Mouse (Mus musculus) forebrain, embryonic 10.5 days (tissue): ENCODE results near the gene Cldn4. TPM values are rescaled to one million over a fixed set of nuclear protein-coding genes. Genes with fewer than 3 reads are reported as not detected.

Source experiments
- DNase-seq: peaks from one replicate; pipeline ENCODE4 v3.0.0-alpha.2; 2017; ENCODE audit warnings: low spot score; ENCODE audit errors: extremely low spot score
- H3K27ac ChIP-seq: fragments of 300-500 bp; sonication (generic); 2 replicates; pipeline ENCODE4 v1.5.1; 2016; ENCODE audit warnings: mild to moderate bottlenecking
- H3K27me3 ChIP-seq: fragments of 300-500 bp; sonication (generic); 2 replicates; pipeline ENCODE4 v1.6.1; 2016; ENCODE audit warnings: mild to moderate bottlenecking; ENCODE audit not compliant: poor library complexity, severe bottlenecking
- H3K36me3 ChIP-seq: fragments of 300-500 bp; sonication (generic); replicated peaks from 2 replicates; pipeline ENCODE4 v1.6.1; 2016; ENCODE audit warnings: mild to moderate bottlenecking, moderate library complexity
- H3K4me1 ChIP-seq: fragments of 300-500 bp; sonication (generic); 2 replicates; pipeline ENCODE4 v1.6.1; 2016
- H3K4me3 ChIP-seq: fragments of 300-500 bp; sonication (generic); 2 replicates; pipeline ENCODE4 v1.5.1; 2016; ENCODE audit warnings: mild to moderate bottlenecking, moderate library complexity
- H3K9me3 ChIP-seq: fragments of 300-500 bp; sonication (generic); 2 replicates; pipeline ENCODE4 v1.6.1; 2016; ENCODE audit warnings: mild to moderate bottlenecking, moderate library complexity
- WGBS: fragments of 180-500 bp; shearing (Covaris S2); methylation state at CpG from one replicate; pipeline ENCODE4 v1.1.7; 2016; 5-methylcytosine and 5-hydroxymethylcytosine counted together
- polyA plus RNA-seq: library from polyadenylated mRNA; unstranded; fragments of >200 nt; fragmentation: Nextera tagmentation; extraction: Ambion mirVana; gene quantifications from 2 replicates; pipeline ENCODE4 v1.2.1, GENCODE M21; 2016

Cldn4 gene
- 6.2 and 6.3 TPM in 2 replicates for polyA plus RNA-seq

- Histone ChIP-seq H3K4me1 (peaks cover 36% of the 10 kb centered on the region), H3K9me3 (no peaks in the 10 kb centered on the region), H3K27ac (peak within 1 kb of the TSS; percentile 15; the same call in 1 of the 2 replicates), H3K36me3 (no peaks in the 10 kb centered on the region), H3K27me3 (peaks cover 50% of the 10 kb centered on the region), H3K4me3 (peak within 1 kb of the TSS; percentile 37)
- no peak for DNase-seq
- WGBS: 7% methylated on average over 11 of the region's 11 CpGs
Measured at GRCm38 (mm10) chr5:134946857-134947255, at the start of gene Cldn4. Gene Cldn4 (minus strand): TSS chr5:134946934.

GRCm38 (mm10) chr5:134992566-134992965 lies 45.8 kb upstream of the Cldn4 start:
- DNase-seq: no peak
- Histone ChIP-seq H3K27ac (no peak overlapping the region), H3K4me1 (peaks cover 8% of the 10 kb centered on the region; the same call in 1 of the 2 replicates), H3K36me3 (no peaks in the 10 kb centered on the region), H3K4me3 (no peak overlapping the region), H3K9me3 (no peaks in the 10 kb centered on the region), H3K27me3 (peaks cover 34% of the 10 kb centered on the region)
- 92% methylated on average over 5 of the region's 5 CpGs for WGBS

- H3K4me3 ChIP-seq: no peak overlapping the region
- no peak for DNase-seq
- WGBS: 64% methylated on average over 6 of the region's 6 CpGs
- peaks cover 62% of the 10 kb centered on the region for H3K27me3 ChIP-seq
- peaks cover 36% of the 10 kb centered on the region for H3K4me1 ChIP-seq
- no peaks in the 10 kb centered on the region for H3K36me3 ChIP-seq
- H3K9me3 ChIP-seq: no peaks in the 10 kb centered on the region
- H3K27ac ChIP-seq: no peak overlapping the region
Measured at GRCm38 (mm10) chr5:134989741-134990140, 43.0 kb upstream of the Cldn4 start.

DNA sequence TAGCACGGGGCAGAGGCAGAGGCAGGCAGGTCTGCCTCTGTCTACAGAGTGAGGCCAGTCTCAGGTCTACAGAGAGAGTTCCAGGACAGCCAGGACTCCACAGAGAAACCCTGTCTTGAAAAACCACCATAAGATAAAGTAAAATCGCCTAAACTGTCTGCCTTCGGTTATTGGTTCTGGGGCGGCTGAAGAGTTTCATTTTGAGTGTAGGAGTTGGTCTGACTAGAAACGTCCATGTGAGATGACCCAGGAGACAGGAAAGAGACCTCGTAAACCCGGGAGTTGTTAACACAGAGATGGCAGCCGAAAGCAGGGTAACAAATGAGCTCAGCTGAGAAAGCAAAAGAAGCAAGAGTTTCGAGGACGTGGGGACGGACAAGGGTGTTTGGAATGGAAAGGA lies 42.4 kb upstream of the Cldn4 start:
- Histone ChIP-seq H3K9me3 (no peaks in the 10 kb centered on the region), H3K27me3 (peaks cover 68% of the 10 kb centered on the region), H3K4me3 (no peak overlapping the region), H3K4me1 (peaks cover 42% of the 10 kb centered on the region), H3K36me3 (no peaks in the 10 kb centered on the region), H3K27ac (no peak overlapping the region)
- WGBS: 81% methylated on average over 11 of the region's 11 CpGs
- DNase-seq: no peak

DNA sequence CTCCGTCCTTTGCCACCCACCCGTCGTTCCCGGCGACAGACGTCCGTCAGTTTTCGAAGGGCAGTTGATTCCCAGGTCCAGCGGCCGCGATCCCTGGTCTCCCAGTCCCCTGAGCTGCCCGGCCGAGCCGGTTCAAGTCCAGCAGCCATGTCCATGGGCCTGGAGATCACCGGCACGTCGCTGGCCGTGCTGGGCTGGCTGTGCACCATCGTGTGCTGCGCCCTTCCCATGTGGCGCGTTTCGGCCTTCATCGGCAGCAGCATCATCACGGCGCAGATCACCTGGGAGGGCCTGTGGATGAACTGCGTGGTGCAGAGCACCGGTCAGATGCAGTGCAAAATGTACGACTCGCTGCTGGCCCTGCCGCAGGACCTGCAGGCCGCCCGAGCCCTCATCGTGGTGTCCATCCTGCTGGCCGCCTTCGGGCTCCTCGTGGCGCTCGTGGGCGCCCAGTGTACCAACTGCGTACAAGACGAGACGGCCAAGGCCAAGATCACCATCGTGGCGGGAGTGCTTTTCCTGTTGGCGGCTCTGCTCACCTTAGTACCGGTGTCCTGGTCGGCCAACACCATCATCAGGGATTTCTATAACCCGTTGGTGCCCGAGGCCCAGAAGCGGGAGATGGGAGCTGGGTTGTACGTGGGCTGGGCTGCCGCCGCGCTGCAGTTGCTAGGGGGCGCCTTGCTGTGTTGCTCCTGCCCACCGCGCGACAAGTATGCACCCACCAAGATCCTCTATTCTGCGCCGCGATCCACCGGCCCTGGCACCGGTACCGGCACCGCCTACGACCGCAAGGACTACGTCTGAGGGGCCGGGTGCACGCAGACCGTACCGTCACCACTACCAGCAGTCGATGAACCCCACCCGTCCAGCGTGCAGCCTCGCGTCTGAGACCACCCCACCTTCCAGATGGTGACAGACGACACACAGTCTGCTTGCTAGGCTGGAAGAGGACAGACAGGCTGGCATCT lies 39.8 kb upstream of the Cldn4 start:
- peaks cover 75% of the 10 kb centered on the region for H3K27me3 ChIP-seq
- peak; percentile 34 for DNase-seq
- H3K36me3 ChIP-seq: no peaks in the 10 kb centered on the region
- H3K4me3 ChIP-seq: peak overlapping the region; percentile 42
- WGBS: 4% methylated on average over 79 of the region's 79 CpGs
- no peaks in the 10 kb centered on the region for H3K9me3 ChIP-seq
- peak overlapping the region; percentile 63; the same call in 1 of the 2 replicates for H3K27ac ChIP-seq
- peaks cover 55% of the 10 kb centered on the region for H3K4me1 ChIP-seq

GRCm38 (mm10) chr5:134985633-134986297 lies 39.0 kb upstream of the Cldn4 start, which contains the start of gene Cldn3:
Gene Cldn3 (plus strand): TSS chr5:134986214.
- peak; percentile 58 for DNase-seq
- Histone ChIP-seq H3K9me3 (no peaks in the 10 kb centered on the region), H3K4me1 (peaks cover 55% of the 10 kb centered on the region), H3K36me3 (no peaks in the 10 kb centered on the region), H3K27me3 (peaks cover 73% of the 10 kb centered on the region), H3K27ac (peak within 1 kb of the TSS; percentile 63; the same call in 1 of the 2 replicates), H3K4me3 (peak within 1 kb of the TSS; percentile 42)
- 1% methylated on average over 25 of the region's 25 CpGs for WGBS

GRCm38 (mm10) chr5:134983771-134984170 lies 37.0 kb upstream of the Cldn4 start:
- no peaks in the 10 kb centered on the region for H3K9me3 ChIP-seq
- no peaks in the 10 kb centered on the region for H3K36me3 ChIP-seq
- 4% methylated on average over 3 of the region's 3 CpGs for WGBS
- H3K27ac ChIP-seq: peak overlapping the region; percentile 40
- H3K27me3 ChIP-seq: peaks cover 53% of the 10 kb centered on the region
- H3K4me3 ChIP-seq: no peak overlapping the region
- no peak for DNase-seq
- peaks cover 52% of the 10 kb centered on the region for H3K4me1 ChIP-seq

DNA sequence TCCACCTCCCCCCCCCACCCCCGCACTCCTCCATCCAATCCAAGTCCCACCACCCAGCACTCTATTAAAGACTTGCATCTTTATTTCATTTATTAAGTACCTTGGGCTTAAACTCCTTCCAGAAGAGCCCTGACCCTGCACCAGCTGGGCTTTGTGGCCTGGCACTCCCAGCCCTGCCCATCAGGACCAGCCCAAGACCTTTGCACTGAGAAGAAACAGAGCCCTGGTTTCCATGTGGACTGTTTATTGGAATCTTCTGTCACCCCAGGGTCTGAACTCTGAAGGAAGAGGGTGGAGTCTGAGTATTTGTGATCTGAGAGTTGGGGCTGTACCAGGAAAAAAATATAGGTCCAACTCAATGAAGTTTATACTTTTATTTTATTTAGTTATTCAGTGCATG lies 36.4 kb upstream of the Cldn4 start:
- DNase-seq: no peak
- no peak overlapping the region for H3K4me3 ChIP-seq
- no peak overlapping the region for H3K27ac ChIP-seq
- H3K36me3 ChIP-seq: no peaks in the 10 kb centered on the region
- WGBS: 88% methylated on average over 1 of the region's 1 CpGs
- H3K9me3 ChIP-seq: no peaks in the 10 kb centered on the region
- H3K27me3 ChIP-seq: peaks cover 47% of the 10 kb centered on the region
- H3K4me1 ChIP-seq: peaks cover 52% of the 10 kb centered on the region

- WGBS: 63% methylated on average over 10 of the region's 10 CpGs
- Histone ChIP-seq H3K4me1 (peaks cover 33% of the 10 kb centered on the region), H3K36me3 (no peaks in the 10 kb centered on the region), H3K27ac (no peak overlapping the region), H3K27me3 (peaks cover 27% of the 10 kb centered on the region), H3K9me3 (no peaks in the 10 kb centered on the region), H3K4me3 (no peak overlapping the region)
- DNase-seq: no peak
Measured at GRCm38 (mm10) chr5:134981149-134981548, 34.4 kb upstream of the Cldn4 start.

- no peaks in the 10 kb centered on the region for H3K9me3 ChIP-seq
- 84% methylated on average over 4 of the region's 4 CpGs for WGBS
- DNase-seq: no peak
- H3K27me3 ChIP-seq: no peaks in the 10 kb centered on the region
- no peak overlapping the region for H3K27ac ChIP-seq
- H3K4me3 ChIP-seq: no peak overlapping the region
- H3K36me3 ChIP-seq: no peaks in the 10 kb centered on the region
- no peaks in the 10 kb centered on the region; the same call in 1 of the 2 replicates for H3K4me1 ChIP-seq
Measured at GRCm38 (mm10) chr5:134977837-134978236, 31.1 kb upstream of the Cldn4 start.

- H3K9me3 ChIP-seq: no peaks in the 10 kb centered on the region
- no peak overlapping the region for H3K4me3 ChIP-seq
- no peak for DNase-seq
- H3K36me3 ChIP-seq: no peaks in the 10 kb centered on the region
- no peak overlapping the region for H3K27ac ChIP-seq
- H3K4me1 ChIP-seq: no peaks in the 10 kb centered on the region; the same call in 1 of the 2 replicates
- H3K27me3 ChIP-seq: no peaks in the 10 kb centered on the region
- WGBS: 88% methylated on average over 14 of the region's 14 CpGs
Measured at GRCm38 (mm10) chr5:134976577-134977250, 30.0 kb upstream of the Cldn4 start.

- Histone ChIP-seq H3K4me1 (no peaks in the 10 kb centered on the region; the same call in 1 of the 2 replicates), H3K9me3 (no peaks in the 10 kb centered on the region), H3K27me3 (no peaks in the 10 kb centered on the region), H3K4me3 (no peak overlapping the region), H3K27ac (no peak overlapping the region), H3K36me3 (no peaks in the 10 kb centered on the region)
- WGBS: 94% methylated on average over 2 of the region's 2 CpGs
- no peak for DNase-seq
Measured at GRCm38 (mm10) chr5:134976164-134976563, 29.4 kb upstream of the Cldn4 start.
